Mouse (Mus musculus) fibroblast of lung, adult 2 months (primary cell): ENCODE measurements around the gene Morn2.
"Not testable (repeated sequence)": the region's sequence is repeated elsewhere in the genome, so short reads cannot be mapped to it uniquely, and the experiment has no call there.

Experiments used
- DNase-seq: peaks from one replicate; pipeline ENCODE4 v3.0.0-alpha.2; 2011; ENCODE audit warnings: low read depth

The Morn2 gene

GRCm38 (mm10) chr17:80290074-80290657 is at the start of gene Morn2, which contains the start of gene Dhx57:
Gene Morn2, plus strand, starts transcription at chr17:80290203.
Gene Dhx57, minus strand, starts transcription at chr17:80290476.
- peak; percentile 74 for DNase-seq

- no peak for DNase-seq
These were observed 48.4 kb upstream of the Morn2 start for GRCm38 (mm10) chr17:80241594-80241993.

GRCm38 (mm10) chr17:80243116-80243515 is 46.9 kb upstream of the Morn2 start:
- DNase-seq: no peak

- DNase-seq: no peak
These were observed 37.1 kb upstream of the Morn2 start for GRCm38 (mm10) chr17:80252757-80253525.

DNA sequence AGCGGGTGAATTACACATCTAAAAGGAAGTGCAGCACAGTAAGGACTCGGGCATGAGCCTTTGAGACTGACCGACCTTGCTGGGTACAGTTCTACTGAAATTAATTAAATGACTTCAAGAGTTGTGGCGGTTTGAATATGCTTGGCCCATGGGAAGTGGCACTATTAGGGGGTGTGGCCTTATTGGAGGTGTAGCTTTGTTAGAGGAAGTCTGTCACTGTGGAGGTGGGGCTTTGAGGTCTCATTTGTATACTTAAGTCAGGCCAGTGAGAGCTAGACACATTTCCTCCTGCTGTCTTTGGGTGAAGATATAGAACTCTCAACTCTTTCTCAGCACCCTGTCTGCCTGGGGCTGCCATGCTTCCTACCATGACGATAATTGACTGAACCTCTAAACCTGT is 35.6 kb upstream of the Morn2 start:
- no peak for DNase-seq

- DNase-seq: peak; percentile 6
These were observed 34.8 kb upstream of the Morn2 start for GRCm38 (mm10) chr17:80255208-80255607.

DNA sequence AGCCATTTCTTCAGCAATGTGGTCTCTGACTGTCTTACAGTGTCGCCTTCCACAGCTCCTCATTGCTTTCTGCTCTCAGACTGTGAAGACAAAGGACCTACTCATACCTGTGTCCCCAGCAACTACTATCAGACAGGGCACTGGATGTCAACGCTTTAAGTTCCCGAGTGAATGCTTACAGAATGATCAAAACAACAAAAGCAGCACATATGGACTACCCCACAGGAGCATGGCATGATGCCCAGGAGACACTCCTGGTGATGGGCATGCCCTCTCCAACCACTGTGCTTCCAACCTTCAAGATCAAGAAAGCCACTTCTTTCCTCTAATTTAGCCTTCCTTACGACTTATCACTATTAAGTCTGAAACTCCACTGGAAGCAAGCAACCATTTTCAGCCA is 22.9 kb upstream of the Morn2 start:
- no peak for DNase-seq

GRCm38 (mm10) chr17:80268151-80268550 is 21.9 kb upstream of the Morn2 start:
- no peak for DNase-seq

DNA sequence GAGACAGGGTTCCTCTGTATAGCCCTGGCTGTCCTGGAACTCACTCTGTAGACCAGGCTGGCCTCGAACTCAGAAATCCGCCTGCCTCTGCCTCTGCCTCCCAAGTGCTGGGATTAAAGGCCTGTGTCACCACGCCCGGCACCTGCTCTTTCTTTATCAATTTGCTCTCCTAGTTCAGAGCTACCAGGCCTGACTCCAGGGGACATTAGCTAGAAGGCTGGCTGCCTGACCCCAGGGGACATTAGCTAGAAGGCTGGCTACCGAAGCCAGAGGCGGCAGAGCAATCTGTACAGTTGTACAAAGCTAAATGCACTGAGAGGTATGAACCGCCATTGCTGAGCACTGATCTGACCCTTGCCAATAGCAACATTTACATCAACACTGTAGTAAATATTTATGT is 19.4 kb upstream of the Morn2 start:
- not testable (repeated sequence) for DNase-seq

- no peak for DNase-seq
These were observed 11.7 kb upstream of the Morn2 start for GRCm38 (mm10) chr17:80278255-80278654.

DNA sequence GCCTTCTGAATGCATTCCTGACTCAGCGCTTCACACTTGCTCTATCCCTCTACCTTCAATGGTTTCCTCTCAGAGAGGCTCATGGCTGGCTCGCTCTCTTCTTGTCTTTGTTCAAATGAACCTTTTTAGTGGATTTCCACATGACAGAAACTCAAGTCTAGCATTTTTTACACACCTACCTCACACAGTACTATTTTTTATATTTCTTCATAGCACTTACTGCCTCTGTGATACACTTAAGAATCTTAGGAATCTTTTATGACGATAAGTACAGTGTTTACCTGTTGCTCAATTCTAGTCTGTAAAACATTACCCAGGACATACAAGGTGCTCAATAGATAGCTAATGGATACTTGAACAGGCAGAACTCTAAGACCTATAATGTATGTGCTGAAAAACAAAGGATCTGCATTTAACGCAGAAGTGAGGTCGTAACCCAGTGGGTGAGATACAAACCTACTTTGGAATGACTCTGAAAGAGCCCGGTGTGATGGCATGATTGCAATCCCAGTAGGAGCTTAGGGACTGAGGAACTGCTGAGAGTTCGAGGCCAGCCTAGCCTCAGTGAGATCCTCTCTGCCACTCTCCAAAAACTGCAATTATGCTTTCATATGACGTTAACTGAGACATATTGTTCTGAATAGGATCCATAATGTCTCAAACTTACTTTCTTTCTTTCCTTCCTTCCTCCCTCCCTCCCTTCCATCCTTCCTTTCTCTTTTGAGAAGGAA is 10.5 kb upstream of the Morn2 start:
- DNase-seq: no peak

DNA sequence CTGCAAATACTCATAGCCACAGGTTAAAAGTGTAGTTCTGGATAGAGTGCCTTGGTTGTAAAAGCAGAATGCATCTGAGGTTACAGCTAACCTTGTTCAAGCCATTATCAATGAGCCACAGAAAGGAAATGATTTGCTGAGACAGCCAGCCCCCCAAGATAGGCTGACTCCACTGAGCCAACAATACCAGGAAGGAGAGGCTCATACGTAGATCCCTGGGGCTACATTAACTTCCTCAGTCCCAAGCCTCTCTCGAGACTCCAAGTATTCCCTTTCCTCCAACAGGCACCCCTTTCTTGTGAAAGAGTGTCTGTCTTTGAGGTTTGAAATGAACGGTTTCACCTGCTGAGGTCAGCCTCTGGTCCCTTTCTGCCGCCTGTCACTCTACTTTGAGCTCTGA is 5.6 kb upstream of the Morn2 start:
- no peak for DNase-seq

- DNase-seq: no peak
These were observed 2.0 kb upstream of the Morn2 start for GRCm38 (mm10) chr17:80288012-80288411.

DNA sequence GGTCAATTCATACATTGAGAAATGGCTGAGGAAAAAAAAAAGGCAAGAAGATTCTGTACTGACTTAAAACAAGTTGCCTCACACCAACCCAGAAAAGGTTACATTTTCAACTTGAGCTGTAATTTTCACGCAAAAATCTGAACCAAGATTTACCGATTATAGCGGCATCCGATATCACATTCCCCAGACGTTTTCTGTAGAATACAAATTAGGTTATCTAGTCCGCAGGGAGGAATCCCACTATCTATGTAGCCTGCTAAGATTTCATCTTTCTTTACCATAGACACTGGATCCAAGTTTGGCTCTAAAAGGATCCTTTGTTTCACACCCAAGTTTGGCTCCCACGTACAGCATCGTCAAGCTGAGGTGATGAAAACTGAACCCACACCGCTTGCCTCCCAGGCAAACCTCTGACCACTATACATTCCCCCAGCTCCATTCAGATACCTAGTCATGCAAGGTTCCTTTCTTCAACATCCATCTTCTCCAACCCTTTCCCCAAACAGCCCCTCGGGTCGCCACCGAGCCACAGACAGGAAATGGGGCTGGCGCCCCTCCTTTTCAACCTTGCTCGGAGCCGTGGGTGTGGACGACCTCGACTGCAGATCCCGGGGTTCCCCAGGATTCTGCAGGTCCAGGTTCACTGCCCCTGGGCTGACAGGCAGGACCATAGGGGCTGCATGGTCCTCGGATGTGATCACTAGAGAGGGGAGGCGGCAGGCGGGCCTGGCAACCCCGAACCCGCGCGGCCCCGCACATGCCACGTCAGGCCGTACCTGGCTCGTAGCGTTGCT is 526 bp upstream of the Morn2 start:
- no peak for DNase-seq

- peak; percentile 43 for DNase-seq
These were observed 1.1 kb downstream of the Morn2 start for GRCm38 (mm10) chr17:80291148-80291547.

DNA sequence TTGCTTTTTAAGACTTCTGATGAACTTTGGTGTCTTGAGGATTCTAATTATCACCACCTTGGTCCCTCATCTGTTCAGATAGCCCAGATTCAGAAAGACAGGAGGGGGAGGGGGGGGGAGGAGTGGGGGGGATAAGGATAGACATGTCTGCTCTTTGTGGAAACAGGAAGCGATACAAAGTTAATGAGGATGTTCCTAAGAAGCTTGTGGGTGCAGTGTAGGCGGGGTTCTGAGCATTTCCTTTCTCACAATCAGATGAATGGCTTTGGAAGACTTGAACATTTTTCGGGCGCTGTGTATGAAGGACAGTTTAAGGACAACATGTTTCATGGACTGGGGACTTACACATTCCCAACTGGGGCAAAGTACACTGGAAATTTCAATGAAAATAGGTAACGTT is 5.3 kb downstream of the Morn2 start:
- DNase-seq: no peak

DNA sequence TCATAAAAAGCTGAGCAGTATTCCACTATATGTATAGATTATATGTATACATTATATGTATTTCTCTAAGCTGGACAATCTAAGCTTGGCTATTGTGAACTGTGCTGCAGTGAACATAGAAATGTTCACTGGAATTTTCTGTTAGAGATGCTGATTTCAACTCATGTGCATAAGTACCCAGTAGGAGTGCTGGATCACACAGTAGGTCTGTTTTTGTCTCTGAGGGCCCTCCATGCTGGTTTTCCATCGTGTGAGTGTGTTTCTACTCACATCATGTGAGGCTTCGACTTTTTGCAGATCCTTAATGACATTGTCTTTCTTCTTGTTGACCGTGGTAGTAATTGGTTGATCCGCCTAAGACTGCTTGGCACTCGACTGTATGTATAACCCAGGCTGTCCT is 8.8 kb downstream of the Morn2 start:
- DNase-seq: no peak

DNA sequence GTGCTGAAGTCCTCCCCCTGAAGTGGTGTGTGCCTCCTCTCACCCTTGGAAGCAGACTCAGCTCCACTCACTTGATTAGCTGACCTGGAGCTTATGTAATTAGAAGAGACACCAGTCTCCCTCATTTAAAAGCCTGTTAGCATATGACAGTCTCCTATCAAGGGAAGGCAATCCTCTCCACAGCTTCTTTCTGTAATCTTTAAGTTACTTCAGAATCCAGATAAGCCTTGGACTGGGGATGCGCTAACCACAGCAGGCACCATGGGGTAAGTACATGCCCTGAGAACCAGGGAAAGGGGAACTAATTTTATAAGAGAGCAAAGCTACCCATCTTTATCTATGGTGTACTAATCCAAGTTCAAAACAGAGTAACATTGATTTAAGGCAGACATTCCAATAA is 17.2 kb downstream of the Morn2 start, which contains the start of gene Arhgef33:
Gene Arhgef33, plus strand, starts transcription at position 157 of the 400 bp plus-strand sequence.
- DNase-seq: no peak

DNA sequence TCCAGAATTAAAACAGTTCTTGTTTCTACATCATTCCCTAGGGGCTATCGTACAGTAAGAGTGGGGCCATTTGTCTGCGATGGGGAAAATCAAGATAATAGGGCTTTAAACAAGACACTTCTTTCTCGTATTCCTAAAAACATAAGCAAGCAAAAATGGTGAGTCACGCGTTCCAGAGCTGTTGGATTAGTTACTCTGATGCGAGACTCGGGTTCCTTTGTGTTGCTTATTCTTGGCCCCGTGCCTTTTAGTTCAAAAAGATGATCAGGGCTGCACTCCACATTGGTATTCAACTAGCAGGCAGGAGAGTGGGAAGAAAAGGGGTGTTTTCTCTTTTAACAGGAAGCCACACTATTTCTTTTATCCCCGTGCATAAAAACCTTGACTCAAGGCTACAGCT is 21.8 kb downstream of the Morn2 start:
- no peak for DNase-seq

DNA sequence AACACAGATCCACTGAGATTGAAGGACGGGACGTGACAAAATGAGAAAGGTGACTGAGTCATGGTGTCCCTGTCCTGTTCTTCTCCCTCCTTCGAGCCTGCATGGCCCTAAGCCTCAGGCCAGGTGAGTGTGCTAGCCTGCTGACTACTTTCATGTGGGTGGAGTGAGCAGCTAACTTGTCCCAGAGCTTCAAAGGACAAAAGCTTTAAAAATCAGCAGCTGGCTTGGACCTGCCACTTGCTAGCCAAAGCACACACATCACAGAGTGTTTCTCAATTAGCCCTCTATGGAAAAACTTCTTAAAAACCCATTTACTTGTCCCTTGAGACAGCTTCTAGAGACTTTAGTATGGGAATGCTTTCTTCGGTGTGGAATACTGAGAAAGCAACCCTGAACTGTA is 22.4 kb downstream of the Morn2 start:
- no peak for DNase-seq

GRCm38 (mm10) chr17:80322228-80322627 is 32.2 kb downstream of the Morn2 start:
- DNase-seq: no peak

DNA sequence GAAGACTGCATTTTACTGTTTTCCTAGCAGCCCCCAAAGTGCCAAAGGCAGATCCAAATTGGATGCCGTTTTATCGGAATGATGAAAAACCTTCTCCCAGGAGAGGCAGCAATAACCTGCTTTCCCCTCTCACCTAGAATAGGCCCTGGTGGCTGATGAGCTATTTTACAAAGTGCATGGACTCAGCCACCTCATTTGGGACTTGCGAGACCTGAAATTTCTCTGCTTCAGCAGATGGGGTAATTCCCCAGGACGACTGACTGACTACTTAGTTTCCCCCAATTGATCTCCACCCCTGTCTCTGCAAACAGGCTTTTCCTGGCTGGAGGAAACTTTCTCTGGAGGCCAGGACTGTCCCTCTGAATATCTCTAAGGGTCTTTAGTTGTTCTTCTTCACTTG is 33.0 kb downstream of the Morn2 start:
- DNase-seq: no peak
